9 mouse cellular contexts compared by ENCODE assay signal in genomic region chr13:56698391-56698790, GRCm38 (mm10). TPM values are rescaled to one million over a fixed set of nuclear protein-coding genes. Genes with fewer than 3 reads are reported as not detected.
DNase-seq lines count a peak whose midpoint lies in the region; ATAC-seq and TF ChIP-seq lines count a peak whose summit lies in the region.
"Had no signal": no experiment of that assay in that cellular context is flagged by ENCODE, and none has a peak within 500 bp of the region (broad histone marks: within the 10 kb centered on the region; RNA-seq: fewer than 3 reads in every experiment).

No protein-coding gene starts in this region.

- intact Hi-C loops in heart, postnatal 36 days (cut with DNase I) = no loop called here

- no peak for TF ChIP-seq CTCF in cerebellum, adult 2 months (IDR thresholded peaks at IDR 0.05; ENCODE audit: borderline replicate concordance, insufficient read depth, low read depth, low read length)

- TF ChIP-seq POLR2A in cerebellum, adult 2 months (IDR thresholded peaks at IDR 0.05; ENCODE audit: borderline replicate concordance, insufficient read depth, low read length) = no peak

- 0 out of 2 replicates have a peak overlapping the region, but pooled peaks have one; percentile 13 for H3K9ac ChIP-seq in heart, embryonic 16.5 days (ENCODE audit: low read length)
- H3K9ac ChIP-seq in neural tube, embryonic 12.5 days = no peak overlapping the region

- H3K9me3 ChIP-seq in heart, embryonic 16.5 days (replicated peaks; ENCODE audit: control insufficient read depth, low read length) = no peaks in the 10 kb centered on the region; the same call in 1 of the 2 replicates
- H3K9me3 ChIP-seq in neural tube, embryonic 12.5 days = no peaks in the 10 kb centered on the region

- peaks cover 21% of the 10 kb centered on the region for H3K4me1 ChIP-seq in heart, embryonic 16.5 days (ENCODE audit: control insufficient read depth, insufficient read depth, low read length)
- H3K4me1 ChIP-seq in cerebellum, adult 2 months (ENCODE audit: control insufficient read depth, insufficient read depth, low read length) = peaks cover 23% of the 10 kb centered on the region
- H3K4me1 ChIP-seq in neural tube, embryonic 12.5 days = peaks cover 26% of the 10 kb centered on the region

- no peaks in the 10 kb centered on the region for H3K27me3 ChIP-seq in heart, embryonic 16.5 days (ENCODE audit: control insufficient read depth, insufficient read depth, low read length)
- H3K27me3 ChIP-seq in cerebellum, adult 2 months (ENCODE audit: control insufficient read depth, insufficient read depth, low read length) = no peaks in the 10 kb centered on the region
- H3K27me3 ChIP-seq in neural tube, embryonic 12.5 days (replicated peaks) = no peaks in the 10 kb centered on the region

- no peak overlapping the region for H3K4me3 ChIP-seq in heart, embryonic 16.5 days (ENCODE audit: low read length)
- H3K4me3 ChIP-seq in cerebellum, adult 2 months (replicated peaks; ENCODE audit: insufficient read depth, low read depth, low read length) = no peak overlapping the region
- H3K4me3 ChIP-seq in neural tube, embryonic 12.5 days = no peak overlapping the region
- H3K4me3 ChIP-seq: erythroblast, embryonic 14.5 days had no signal

- no peak for DNase-seq in heart, postnatal 36 days
- peak; percentile 69 to 81 for DNase-seq in cerebellum, adult 2 months
- peak; percentile 61 to 66 for DNase-seq in layer of hippocampus, postnatal 36 days
- no peak for DNase-seq in urinary bladder, postnatal 25 days (ENCODE audit: low spot score)
- DNase-seq in urinary bladder, adult 2 months (ENCODE audit: low spot score) = no peak

- peak overlapping the region; percentile 58; the same call in 1 of the 2 replicates for H3K27ac ChIP-seq in heart, embryonic 16.5 days (ENCODE audit: low read length)
- H3K27ac ChIP-seq in cerebellum, adult 2 months (ENCODE audit: insufficient read depth, low read length) = peak overlapping the region; percentile 88
- no peak overlapping the region for H3K27ac ChIP-seq in neural tube, embryonic 12.5 days

- WGBS in heart, embryonic 16.5 days = 27% methylated on average over 9 of the region's 9 CpGs
- under 1% methylated on average over 9 of the region's 9 CpGs for WGBS in cerebellum, adult 2 months
- WGBS in neural tube, embryonic 12.5 days = 15% methylated on average over 9 of the region's 9 CpGs

- no peaks in the 10 kb centered on the region for H3K36me3 ChIP-seq in heart, embryonic 16.5 days (ENCODE audit: control insufficient read depth, insufficient read depth)
- no peaks in the 10 kb centered on the region for H3K36me3 ChIP-seq in neural tube, embryonic 12.5 days

- no peak for ATAC-seq in heart, embryonic 16.5 days (replicated peaks; ENCODE audit: extremely low read depth, insufficient read depth, low FRiP score)
- peak; percentile 85 for ATAC-seq in frontal cortex, adult (ENCODE audit: low TSS enrichment)
- ATAC-seq in neural tube, embryonic 12.5 days (ENCODE audit: low FRiP score, low read depth) = no peak

- H3K4me2 ChIP-seq in heart, embryonic 16.5 days (ENCODE audit: low read depth, low read length) = peak overlapping the region; percentile 28
- H3K4me2 ChIP-seq in neural tube, embryonic 12.5 days (replicated peaks) = peak overlapping the region; percentile 24

RNA-seq across cellular contexts. Expression of gene Smad5, which starts 4.4 kb away (rescaled TPM):
- 16.7 and 16.9 TPM in 2 replicates for polyA plus RNA-seq in heart, embryonic 16.5 days (2015; fragmentation: Nextera tagmentation; extraction: Ambion mirVana)
- total RNA-seq in heart, postnatal 36 days (2021) = 10 to 100 TPM; 30.6 to 30.7 TPM
- 21.4 and 22.4 TPM in 2 replicates for polyA plus RNA-seq in cerebellum, adult 2 months (2012; rRNA removed)
- 10 to 100 TPM; 26.5 to 32.7 TPM for total RNA-seq in layer of hippocampus, postnatal 36 days (2021)
- polyA plus RNA-seq in neural tube, embryonic 12.5 days (2016; fragmentation: Nextera tagmentation; extraction: Ambion mirVana) = 37.0 and 37.2 TPM in 2 replicates
- polyA plus RNA-seq in urinary bladder, adult 2 months (2012; rRNA removed) = 21.9 and 25.7 TPM in 2 replicates

RNA-seq across cellular contexts. Expression of gene Gm45623, which starts 55.2 kb away (rescaled TPM):
- polyA plus RNA-seq in heart, embryonic 16.5 days (2015; fragmentation: Nextera tagmentation; extraction: Ambion mirVana) = 0.22 and 0.32 TPM in 2 replicates
- not detected for total RNA-seq in heart, postnatal 36 days (2021)
- 1.3 and 1.6 TPM in 2 replicates for polyA plus RNA-seq in cerebellum, adult 2 months (2012; rRNA removed)
- 1 to 10 TPM in 1 of 2 experiments, under 1 TPM in 1; 0.96 to 1.0 TPM for total RNA-seq in layer of hippocampus, postnatal 36 days (2021)
- 0.13 and 0.14 TPM in 2 replicates for polyA plus RNA-seq in neural tube, embryonic 12.5 days (2016; fragmentation: Nextera tagmentation; extraction: Ambion mirVana)
- not detected in 2 replicates for polyA plus RNA-seq in urinary bladder, adult 2 months (2012; rRNA removed)
- polyA plus RNA-seq: erythroblast, embryonic 14.5 days had no signal

Comparison
In these comparisons a context has a peak if more than half of its experiments do, and no peak if none do; other contexts are left out.
1. DNase-seq: peak in cerebellum, adult 2 months (2 of 2) and layer of hippocampus, postnatal 36 days (2 of 2); none in heart, postnatal 36 days (0 of 2), urinary bladder, postnatal 25 days (single experiment) and urinary bladder, adult 2 months (single experiment).